Mouse (Mus musculus): Measurements from ENCODE around the gene Lcp2.

Lcp2 gene

DNA sequence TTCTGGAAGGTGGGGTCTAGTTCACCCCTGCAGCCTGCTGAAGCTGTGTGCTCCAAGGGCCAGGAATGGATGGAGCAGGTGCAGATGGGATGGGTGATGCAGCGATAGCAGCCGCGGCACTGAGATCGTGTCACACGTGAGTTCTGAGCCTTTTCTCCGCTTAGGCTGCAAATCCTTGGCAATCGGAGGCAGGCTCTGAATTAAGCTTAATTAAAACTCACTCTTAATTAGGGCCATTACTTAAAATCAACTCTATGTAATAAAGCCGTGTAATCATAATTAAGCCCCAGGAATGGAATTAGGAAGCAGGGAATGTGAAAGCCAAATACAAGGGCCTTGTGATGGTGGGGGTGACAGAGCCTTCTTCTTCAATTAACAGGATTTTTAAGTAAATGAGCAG is 92.6 kb downstream of the Lcp2 start:
- Histone ChIP-seq H3K27me3 (ENCODE audit: insufficient read depth, low read length) (no peaks in the 10 kb centered on the region), H3K9me3 (ENCODE audit: low read length) (no peaks in the 10 kb centered on the region), H3K36me3 (ENCODE audit: insufficient read depth, low read length) (no peaks in the 10 kb centered on the region)

More for the DNA sequence above, 92.6 kb downstream of the Lcp2 start:
- Histone ChIP-seq H3K4me1 (replicated peaks; ENCODE audit: low read depth, low read length) (0 out of 2 replicates have a peak, but pooled peaks cover 5% of the 10 kb centered on the region), H3K4me3 (replicated peaks; ENCODE audit: low read length) (no peak overlapping the region)
- TF ChIP-seq POU5F1 (IDR thresholded peaks at IDR 0.05; ENCODE audit: borderline replicate concordance, low read length) (no peak), NANOG (IDR thresholded peaks at IDR 0.05; ENCODE audit: borderline replicate concordance, low read length) (no peak), CTCF (conservative IDR thresholded peaks at IDR 0.05; ENCODE audit: low read length) (no peak)
